Mouse (Mus musculus) erythroblast, embryonic 14.5 days (primary cell): ENCODE measurements around the gene Stoml3.

Experiments
- GATA1 ChIP-seq: IDR thresholded peaks from 2 replicates; pipeline ENCODE4 v1.6.1; 2012; ENCODE audit warnings: low read length, inconsistent platforms, mixed read lengths
- TAL1 ChIP-seq: IDR thresholded peaks from 3 replicates; pipeline ENCODE4 v1.6.1; 2012; ENCODE audit warnings: low read length, inconsistent platforms, mixed read lengths

GRCm38 (mm10) chr3:53488353-53488752, at the start of gene Stoml3:
- TF ChIP-seq GATA1 (no peak), TAL1 (no peak)
